Mouse (Mus musculus): ENCODE results near the gene Adora2b.

DNA sequence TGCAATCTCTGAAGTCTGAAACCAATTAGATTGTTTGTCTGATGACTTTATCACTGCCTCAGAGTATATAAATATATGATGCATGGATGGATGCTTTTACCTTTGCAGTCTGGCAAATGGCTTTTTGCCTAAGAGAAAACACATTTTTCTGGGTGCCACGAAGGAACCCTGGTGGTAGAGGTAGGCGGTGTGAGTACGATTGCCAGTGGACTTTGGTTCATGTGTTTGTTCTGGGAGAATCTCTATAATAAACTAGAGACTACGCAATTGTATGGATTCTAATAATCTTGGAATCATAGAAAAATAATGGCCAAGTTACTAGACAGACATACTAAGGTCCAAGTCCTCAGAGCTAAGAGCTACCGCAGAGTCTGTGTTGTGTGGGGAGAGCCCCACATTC is 66.2 kb downstream of the Adora2b start:
- TF ChIP-seq CTCF (IDR thresholded peaks at IDR 0.05; ENCODE audit: extremely low read depth, insufficient read depth, insufficient read length, insufficient replicate concordance), result no peak
- TF ChIP-seq POLR2A (IDR thresholded peaks at IDR 0.05; ENCODE audit: low read depth, low read length), result no peak

All from spleen, adult 2 months (tissue).